Mouse (Mus musculus) neural tube, embryonic 14.5 days (tissue): ENCODE measurements around the gene Klk1b22. TPM values are rescaled to one million over a fixed set of nuclear protein-coding genes. Genes with fewer than 3 reads are reported as not detected.
"Not testable (repeated sequence)": the region's sequence is repeated elsewhere in the genome, so short reads cannot be mapped to it uniquely, and the experiment has no call there.

ENCODE experiments used
- ATAC-seq: fragments of 200-750 bp; cut with Nextera tagmentation; 2 replicates; pipeline ENCODE4 v1.8.0; 2017; ENCODE audit warnings: low read depth, mild to moderate bottlenecking, moderate TSS enrichment, moderate library complexity
- H3K27ac ChIP-seq: fragments of 300-500 bp; sonication (generic); 2 replicates; pipeline ENCODE4 v1.5.1; 2014; ENCODE audit warnings: low read depth, mild to moderate bottlenecking, control low read depth, low read length, moderate library complexity, mixed read lengths
- H3K27me3 ChIP-seq: fragments of 300-500 bp; sonication (generic); 2 replicates; pipeline ENCODE4 v1.6.1; 2014; ENCODE audit warnings: low read length; ENCODE audit not compliant: control insufficient read depth, insufficient read depth
- H3K36me3 ChIP-seq: fragments of 300-500 bp; sonication (generic); 2 replicates; pipeline ENCODE4 v1.6.1; 2014; ENCODE audit warnings: low read length, mixed read lengths; ENCODE audit not compliant: control insufficient read depth, insufficient read depth
- H3K4me1 ChIP-seq: fragments of 300-500 bp; sonication (generic); 2 replicates; pipeline ENCODE4 v1.6.1; 2014; ENCODE audit warnings: low read length; ENCODE audit not compliant: control insufficient read depth, insufficient read depth
- H3K4me2 ChIP-seq: fragments of 300-500 bp; sonication (generic); 2 replicates; pipeline ENCODE4 v1.6.1; 2014; ENCODE audit warnings: mild to moderate bottlenecking, low read depth, low read length, control low read depth
- H3K4me3 ChIP-seq: fragments of 300-500 bp; sonication (generic); 2 replicates; pipeline ENCODE4 v1.5.1; 2014; ENCODE audit warnings: low read depth, low read length, control low read depth, mixed read lengths
- H3K9ac ChIP-seq: fragments of 300-500 bp; sonication (generic); replicated peaks from 2 replicates; pipeline ENCODE4 v1.6.1; 2014; ENCODE audit warnings: low read depth, mild to moderate bottlenecking, control low read depth, low read length, mixed read lengths
- H3K9me3 ChIP-seq: fragments of 300-500 bp; sonication (generic); 2 replicates; pipeline ENCODE4 v1.6.1; 2016; ENCODE audit warnings: low read length; ENCODE audit not compliant: control insufficient read depth
- WGBS: fragments of 180-500 bp; shearing (Covaris S2); extraction: QIAGEN DNeasy Blood & Tissue Kit; methylation state at CpG from one replicate; pipeline ENCODE4 v1.1.7; 2014; 5-methylcytosine and 5-hydroxymethylcytosine counted together
- polyA plus RNA-seq: library from polyadenylated mRNA; unstranded; fragments of >200 nt; fragmentation: Nextera tagmentation; extraction: Ambion mirVana; gene quantifications from 2 replicates; pipeline ENCODE4 v1.2.1, GENCODE M21; 2014

The Klk1b22 gene
- polyA plus RNA-seq = not detected in 2 replicates

DNA sequence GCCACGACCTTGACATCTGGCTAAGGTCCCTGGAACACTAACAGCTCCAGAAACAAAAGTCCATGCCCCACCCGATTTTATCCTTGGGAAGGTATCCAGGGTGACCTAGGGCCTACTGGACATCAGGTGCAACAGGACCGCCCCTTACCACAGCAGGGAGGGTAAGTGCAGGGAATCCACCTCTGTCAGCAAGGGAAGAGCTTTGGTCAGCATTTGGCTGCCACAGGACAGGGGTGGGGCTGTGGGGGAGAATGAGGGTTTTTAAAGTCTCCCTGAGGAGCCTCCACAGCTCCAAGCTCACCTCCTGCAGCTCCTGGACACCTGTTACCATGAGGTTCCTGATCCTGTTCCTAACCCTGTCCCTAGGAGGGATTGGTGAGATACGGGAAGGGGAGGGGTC, at the start of gene Klk1b22:
TSS of gene Klk1b22 (plus strand) at position 301 of the 400 bp plus-strand sequence.
- Histone ChIP-seq H3K9ac (no peak within 1 kb of the TSS), H3K27ac (no peak within 1 kb of the TSS), H3K36me3 (no peaks in the 10 kb centered on the region), H3K4me1 (no peaks in the 10 kb centered on the region), H3K9me3 (no peaks in the 10 kb centered on the region), H3K4me2 (no peak within 1 kb of the TSS), H3K27me3 (no peaks in the 10 kb centered on the region), H3K4me3 (no peak within 1 kb of the TSS)
- 75% methylated on average over 4 of the region's 4 CpGs for WGBS
- ATAC-seq = no peak

GRCm38 (mm10) chr7:44072117-44072516, 40.4 kb upstream of the Klk1b22 start:
- Histone ChIP-seq H3K36me3 (no peaks in the 10 kb centered on the region), H3K9me3 (no peaks in the 10 kb centered on the region), H3K4me1 (no peaks in the 10 kb centered on the region), H3K4me3 (no peak overlapping the region), H3K9ac (no peak overlapping the region), H3K27ac (no peak overlapping the region), H3K27me3 (no peaks in the 10 kb centered on the region), H3K4me2 (no peak overlapping the region)
- WGBS = 79% methylated on average over 2 of the region's 2 CpGs
- ATAC-seq = no peak

DNA sequence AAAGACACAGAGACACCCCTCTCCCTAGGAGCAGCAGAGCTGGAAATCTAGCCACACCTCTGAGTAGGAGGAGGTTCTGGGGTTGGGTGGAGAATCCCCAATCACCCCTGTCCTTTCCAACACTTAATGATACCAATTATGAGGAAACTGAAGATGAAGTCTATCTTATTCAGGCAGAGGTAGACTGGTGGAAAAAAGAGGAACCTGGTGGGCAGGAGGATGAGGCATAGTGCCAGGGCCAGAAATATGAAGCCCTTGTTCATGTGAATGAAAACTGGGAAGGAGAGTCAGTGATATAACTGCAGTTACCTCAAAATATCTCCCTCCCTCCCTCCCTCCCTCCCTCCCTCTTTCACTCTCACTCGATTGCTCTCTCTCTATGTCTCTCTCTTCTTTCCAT, 34.8 kb upstream of the Klk1b22 start:
- Histone ChIP-seq H3K9ac (no peak overlapping the region), H3K4me1 (no peaks in the 10 kb centered on the region), H3K4me2 (no peak overlapping the region), H3K9me3 (no peaks in the 10 kb centered on the region), H3K36me3 (no peaks in the 10 kb centered on the region), H3K27ac (no peak overlapping the region), H3K27me3 (no peaks in the 10 kb centered on the region), H3K4me3 (no peak overlapping the region)
- no peak for ATAC-seq
- 78% methylated on average over 1 of the region's 1 CpGs for WGBS

GRCm38 (mm10) chr7:44096111-44096510, 16.4 kb upstream of the Klk1b22 start:
- no peak overlapping the region for H3K9ac ChIP-seq
- H3K4me3 ChIP-seq = no peak overlapping the region
- no peaks in the 10 kb centered on the region for H3K9me3 ChIP-seq
- no peaks in the 10 kb centered on the region for H3K36me3 ChIP-seq
- H3K4me1 ChIP-seq = no peaks in the 10 kb centered on the region
- WGBS = 97% methylated on average over 1 of the region's 1 CpGs
- no peak overlapping the region for H3K4me2 ChIP-seq
- no peaks in the 10 kb centered on the region for H3K27me3 ChIP-seq
- ATAC-seq = no peak
- no peak overlapping the region for H3K27ac ChIP-seq

GRCm38 (mm10) chr7:44102028-44102427, 10.4 kb upstream of the Klk1b22 start, which contains the start of gene Klk1b21:
Klk1b21 (plus strand) TSS chr7:44102328.
- not testable (repeated sequence) for H3K27ac ChIP-seq, H3K9ac ChIP-seq, H3K27me3 ChIP-seq, H3K9me3 ChIP-seq, H3K4me2 ChIP-seq, H3K4me1 ChIP-seq, H3K36me3 ChIP-seq, ATAC-seq, H3K4me3 ChIP-seq
- 82% methylated on average over 3 of the region's 3 CpGs for WGBS

GRCm38 (mm10) chr7:44123445-44123844, 11.0 kb downstream of the Klk1b22 start:
- Histone ChIP-seq H3K36me3 (no peaks in the 10 kb centered on the region), H3K9me3 (no peaks in the 10 kb centered on the region), H3K4me2 (no peak overlapping the region), H3K9ac (no peak overlapping the region), H3K27me3 (no peaks in the 10 kb centered on the region), H3K27ac (no peak overlapping the region), H3K4me1 (no peaks in the 10 kb centered on the region), H3K4me3 (no peak overlapping the region)
- WGBS = 90% methylated on average over 6 of the region's 6 CpGs
- ATAC-seq = no peak

DNA sequence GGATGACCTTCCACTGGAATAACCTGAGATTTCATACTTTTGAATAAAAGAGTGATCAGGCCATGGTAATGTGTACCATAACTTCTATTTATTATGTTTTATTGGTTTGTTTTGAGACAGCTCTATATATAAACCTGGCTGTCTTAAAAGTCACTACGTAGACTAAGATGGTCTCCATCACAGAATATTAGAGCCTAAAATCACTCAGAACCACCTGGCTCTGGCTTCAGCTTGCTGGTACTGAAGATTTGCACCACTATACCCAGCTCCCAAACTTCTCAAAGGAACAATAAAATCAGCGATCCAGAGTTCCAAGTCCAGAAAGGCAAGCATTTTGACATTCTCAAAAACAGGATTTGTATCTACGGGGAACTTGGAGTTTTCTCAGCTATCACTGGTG, 24.0 kb downstream of the Klk1b22 start, which contains the start of gene Klk1b16:
TSS of gene Klk1b16 (plus strand) at position 301 of the 400 bp plus-strand sequence.
- WGBS = 93% methylated on average over 3 of the region's 3 CpGs
- H3K4me2 ChIP-seq = no peak within 1 kb of the TSS
- no peaks in the 10 kb centered on the region for H3K36me3 ChIP-seq
- H3K9me3 ChIP-seq = no peaks in the 10 kb centered on the region
- H3K27me3 ChIP-seq = no peaks in the 10 kb centered on the region
- H3K4me3 ChIP-seq = no peak within 1 kb of the TSS
- no peaks in the 10 kb centered on the region for H3K4me1 ChIP-seq
- no peak within 1 kb of the TSS for H3K27ac ChIP-seq
- ATAC-seq = no peak
- no peak within 1 kb of the TSS for H3K9ac ChIP-seq

Other genes starting within 250 kb of the Klk1b22 start
- gene Klk4, start 231.5 kb upstream of the Klk1b22 start, polyA plus RNA-seq = 0.50 and 0.66 TPM in 2 replicates
- gene Klk15, start 178.9 kb upstream of the Klk1b22 start, polyA plus RNA-seq = not detected in 2 replicates
- gene Klk1b8, start 162.0 kb upstream of the Klk1b22 start, polyA plus RNA-seq = not detected in 2 replicates
- gene Klk1b1, start 145.9 kb upstream of the Klk1b22 start, polyA plus RNA-seq = not detected in 2 replicates
- gene Klk1b9, start 136.6 kb upstream of the Klk1b22 start, polyA plus RNA-seq = not detected in 2 replicates
- gene Klk1b11, start 116.8 kb upstream of the Klk1b22 start, polyA plus RNA-seq = not detected in 2 replicates
- not detected in 2 replicates for gene Klk1b26, start 100.5 kb upstream of the Klk1b22 start, polyA plus RNA-seq
- not detected in 2 replicates for gene Klk1b27, start 60.4 kb upstream of the Klk1b22 start, polyA plus RNA-seq
- gene Klk1b21, start 10.3 kb upstream of the Klk1b22 start, polyA plus RNA-seq = not detected in 2 replicates
- gene Klk1b16, start 24.1 kb downstream of the Klk1b22 start, polyA plus RNA-seq = not detected in 2 replicates
- gene Klk1b24, start 75.6 kb downstream of the Klk1b22 start, polyA plus RNA-seq = not detected in 2 replicates
- not detected in 2 replicates for gene Klk1b3, start 85.5 kb downstream of the Klk1b22 start, polyA plus RNA-seq
- not detected in 2 replicates for gene Klk1b4, start 94.8 kb downstream of the Klk1b22 start, polyA plus RNA-seq
- gene Klk1b5, start 103.3 kb downstream of the Klk1b22 start, polyA plus RNA-seq = not detected in 2 replicates
- gene Klk1, start 112.7 kb downstream of the Klk1b22 start, polyA plus RNA-seq = not detected in 2 replicates
- gene Gm36864, start 123.5 kb downstream of the Klk1b22 start, polyA plus RNA-seq = not detected in 2 replicates
- 1.5 and 1.6 TPM in 2 replicates for gene 1700028J19Rik, start 134.0 kb downstream of the Klk1b22 start, polyA plus RNA-seq
- 164 and 180 TPM in 2 replicates for gene 2410002F23Rik, start 134.0 kb downstream of the Klk1b22 start, polyA plus RNA-seq
- gene Acp4, start 144.7 kb downstream of the Klk1b22 start, polyA plus RNA-seq = not detected in 2 replicates
- gene Gm15517, start 148.8 kb downstream of the Klk1b22 start, polyA plus RNA-seq = not detected in 2 replicates
- 2.8 and 4.6 TPM in 2 replicates for gene Clec11a, start 194.2 kb downstream of the Klk1b22 start, polyA plus RNA-seq
- gene Shank1, start 197.6 kb downstream of the Klk1b22 start, polyA plus RNA-seq = 39.9 and 62.7 TPM in 2 replicates